Mouse (Mus musculus) ES-CJ7 (cell line): ENCODE measurements around the gene Rps6kb2.
"Not testable (repeated sequence)": the region's sequence is repeated elsewhere in the genome, so short reads cannot be mapped to it uniquely, and the experiment has no call there.

ENCODE experiments used
- DNase-seq: peaks from one replicate; pipeline ENCODE4 v3.0.0; 2011; ENCODE audit warnings: low read depth, low spot score

Gene Rps6kb2

DNA sequence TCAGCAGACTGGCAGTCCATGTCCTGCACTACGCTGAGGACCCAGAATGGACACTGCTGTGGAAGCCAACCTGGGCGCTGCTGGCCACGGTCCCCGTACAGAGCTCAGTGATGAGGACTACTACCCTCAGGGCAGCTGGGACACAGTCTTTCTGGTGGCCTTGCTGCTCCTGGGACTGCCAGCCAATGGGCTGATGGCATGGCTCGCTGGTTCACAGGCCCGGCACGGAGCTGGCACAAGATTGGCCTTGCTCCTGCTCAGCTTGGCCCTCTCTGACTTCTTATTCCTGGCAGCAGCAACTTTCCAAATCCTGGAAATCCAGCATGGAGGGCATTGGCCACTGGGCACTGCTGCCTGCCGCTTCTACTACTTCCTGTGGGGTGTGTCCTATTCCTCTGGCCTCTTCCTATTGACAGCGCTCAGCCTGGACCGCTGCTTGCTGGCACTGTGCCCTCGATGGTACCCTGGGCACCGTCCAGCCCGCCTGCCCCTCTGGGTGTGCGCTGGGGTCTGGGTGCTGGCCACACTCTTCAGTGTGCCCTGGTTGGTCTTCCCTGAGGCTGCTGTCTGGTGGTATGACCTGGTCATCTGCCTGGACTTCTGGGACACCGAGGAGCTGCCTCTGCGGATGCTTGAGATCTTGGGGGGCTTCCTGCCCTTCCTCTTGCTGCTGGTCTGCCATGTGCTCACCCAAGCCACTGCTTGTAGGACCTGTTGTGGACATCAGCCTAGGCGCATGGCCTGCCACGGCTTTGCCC lies 20.6 kb downstream of the Rps6kb2 start:
- DNase-seq, result no peak

DNA sequence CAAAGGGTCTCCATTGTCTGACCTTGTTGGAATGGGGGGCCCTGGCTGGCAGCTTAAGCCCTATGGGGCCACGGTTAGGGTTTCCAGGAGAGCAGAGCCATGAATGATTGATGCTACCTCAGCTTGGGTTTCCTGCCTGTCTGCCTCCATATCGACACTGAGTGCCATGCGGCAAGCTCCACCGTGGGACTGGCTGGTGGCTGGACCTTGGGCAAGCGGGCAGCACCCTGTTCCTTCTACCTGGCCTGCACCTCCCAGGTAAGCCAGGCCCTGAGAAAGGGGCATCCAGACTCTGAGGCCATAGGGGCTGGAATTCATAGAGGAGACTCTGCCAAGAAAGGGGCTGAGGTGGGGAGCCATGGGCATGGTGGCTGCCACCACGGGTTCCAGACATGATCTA lies 23.0 kb downstream of the Rps6kb2 start:
- no peak for DNase-seq

DNA sequence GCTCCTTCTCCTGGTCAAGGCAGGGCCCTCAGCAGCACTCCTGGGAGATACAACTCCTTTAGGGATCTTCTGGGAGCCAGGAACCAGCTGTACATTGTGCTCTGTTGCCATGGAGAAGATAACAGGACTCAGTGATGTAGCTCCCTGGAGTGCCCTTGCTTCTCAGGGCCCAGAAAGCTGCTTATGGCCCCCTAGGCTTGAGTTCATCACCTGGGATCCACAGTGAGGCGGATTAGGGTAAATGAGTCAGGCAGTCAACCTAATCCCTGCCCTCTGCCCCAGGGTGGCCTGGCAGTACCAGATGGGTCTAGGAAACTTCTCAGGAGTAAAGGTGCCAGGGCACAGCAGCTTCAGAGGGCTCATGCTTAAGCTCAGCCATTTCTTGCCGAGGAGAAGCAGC lies 23.7 kb downstream of the Rps6kb2 start, which contains the start of gene Gpr152:
Gpr152 (plus strand) TSS at position 342 of the 400 bp plus-strand sequence.
- no peak for DNase-seq

DNA sequence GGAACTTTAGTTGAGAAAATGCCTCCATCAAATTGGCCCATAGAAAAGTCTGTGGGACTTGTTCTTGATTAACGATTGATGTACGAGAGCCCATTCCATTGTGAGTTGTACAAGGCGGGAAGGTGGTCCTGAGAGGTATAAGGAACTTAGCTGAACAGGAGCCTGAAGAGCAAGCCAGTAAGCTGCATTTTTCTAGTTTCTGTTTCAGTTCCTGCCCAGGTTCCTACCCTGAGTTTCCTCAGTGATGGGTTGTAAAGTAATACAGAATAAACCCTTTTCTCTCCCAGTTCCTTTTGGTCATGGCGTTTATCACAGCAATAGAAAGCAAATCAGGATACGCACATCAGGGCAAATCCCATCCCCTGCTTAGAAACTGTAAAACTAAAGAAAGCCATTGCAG lies 25.2 kb downstream of the Rps6kb2 start:
- no peak for DNase-seq

DNA sequence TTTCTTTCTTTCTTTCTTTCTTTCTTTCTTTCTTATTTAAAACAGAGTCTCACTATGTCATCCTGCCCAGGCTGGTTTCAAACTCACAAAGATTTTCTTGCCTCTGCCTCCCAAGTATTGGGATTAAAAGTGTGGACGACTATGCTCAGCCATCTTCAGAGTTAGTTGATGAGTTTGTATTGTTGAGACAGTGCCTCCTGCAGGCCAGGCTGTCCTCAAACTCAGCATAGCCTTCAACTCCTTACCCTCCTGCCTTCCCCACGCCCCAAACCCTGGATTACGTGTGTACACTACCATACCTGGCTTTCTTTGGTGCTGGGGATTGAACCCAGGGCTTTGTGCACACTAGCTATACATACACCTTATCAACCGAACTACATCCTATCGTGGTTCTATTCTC lies 26.7 kb downstream of the Rps6kb2 start:
- peak; percentile 71 for DNase-seq

DNA sequence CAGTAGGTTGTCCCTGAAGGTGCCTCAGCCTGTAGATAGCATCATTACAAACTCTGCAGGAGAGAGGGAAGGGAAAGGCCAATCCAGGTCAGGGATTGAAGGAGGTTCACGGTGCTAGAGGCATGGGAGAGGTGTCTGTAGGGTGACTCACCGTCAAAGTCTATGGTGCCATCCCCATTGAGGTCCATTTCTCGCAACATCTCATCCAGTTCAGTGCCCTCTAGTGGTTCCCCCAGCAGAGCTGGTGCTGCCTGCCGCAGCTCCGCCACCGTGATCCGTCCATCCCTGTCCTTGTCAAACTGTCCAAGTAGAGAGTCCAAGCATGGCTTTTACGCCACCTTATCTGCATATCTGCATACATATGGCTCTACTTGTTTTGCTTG lies 27.2 kb downstream of the Rps6kb2 start:
- peak; percentile 71 for DNase-seq

DNA sequence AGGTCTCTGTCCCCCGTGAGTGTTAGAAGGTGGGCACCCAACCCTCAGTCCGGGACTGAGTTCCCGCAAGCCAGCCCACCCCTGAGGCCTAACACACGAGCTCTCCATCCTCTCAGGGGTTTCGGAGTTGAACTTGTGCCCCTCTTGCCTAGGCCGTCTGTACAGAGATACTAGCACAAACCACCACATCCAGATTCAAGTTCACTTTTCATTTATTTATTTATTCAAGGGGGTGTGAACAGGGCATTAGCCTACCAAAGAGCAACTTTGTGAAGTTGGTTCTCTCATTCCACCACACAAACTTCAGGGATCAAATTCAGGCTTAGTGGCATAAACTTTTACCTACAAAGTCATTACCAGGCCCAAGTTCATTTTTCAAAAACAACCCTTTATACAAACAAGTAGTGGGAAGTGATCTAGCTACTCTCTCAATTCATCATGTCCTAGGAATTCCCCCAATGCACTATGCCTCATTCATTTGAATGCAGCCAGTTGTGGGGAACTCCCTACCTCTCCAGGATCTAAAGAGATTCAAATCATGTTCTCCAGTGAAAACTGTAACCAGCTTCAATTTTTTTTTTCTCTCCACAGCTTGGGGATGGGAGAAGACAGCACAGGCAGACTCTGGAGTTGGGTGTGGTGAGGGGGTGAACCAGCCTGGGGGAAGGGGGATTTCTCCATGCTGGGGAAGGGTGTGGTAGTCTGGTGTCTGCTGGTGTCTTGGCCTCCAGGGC lies 27.8 kb downstream of the Rps6kb2 start:
- peak; percentile 58 for DNase-seq

DNA sequence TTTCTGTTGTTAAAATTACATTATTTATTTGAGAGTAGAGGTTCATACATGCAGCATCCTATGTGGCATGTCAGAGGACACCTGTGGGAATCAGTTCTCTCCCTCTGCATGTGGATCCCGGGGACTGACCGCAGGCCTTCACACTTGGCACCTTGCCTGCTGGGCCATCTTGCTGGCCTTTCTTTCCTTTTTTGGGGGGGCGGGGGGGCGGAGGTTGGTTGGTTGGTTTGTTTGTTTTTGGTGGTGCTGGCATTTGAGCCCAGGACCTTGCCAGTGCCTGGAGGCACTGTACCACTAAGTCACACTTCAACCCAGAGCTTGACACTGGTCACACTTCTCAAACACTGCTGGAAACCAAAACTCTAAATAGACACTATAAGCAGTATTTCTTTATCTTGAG lies 28.8 kb downstream of the Rps6kb2 start:
- no peak for DNase-seq

DNA sequence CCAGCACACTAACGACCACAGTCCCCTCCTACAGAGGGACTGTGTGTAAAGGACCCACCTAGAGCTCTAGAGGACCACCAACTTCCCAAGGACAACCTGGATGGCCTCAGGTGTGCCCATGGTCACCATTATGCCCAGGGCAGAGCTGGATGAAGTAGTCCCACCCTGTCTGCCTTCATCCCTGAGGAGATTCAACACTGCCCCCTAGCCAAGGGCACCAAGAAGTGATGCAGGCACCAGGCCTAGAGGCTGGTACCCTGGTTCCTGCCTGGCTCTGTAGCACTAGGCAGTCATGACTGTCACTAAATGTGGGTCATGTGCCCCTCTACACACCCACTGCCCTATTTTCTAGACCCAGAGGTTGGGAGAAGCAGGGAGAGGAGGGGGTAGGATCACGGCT lies 31.4 kb downstream of the Rps6kb2 start:
- no peak for DNase-seq

DNA sequence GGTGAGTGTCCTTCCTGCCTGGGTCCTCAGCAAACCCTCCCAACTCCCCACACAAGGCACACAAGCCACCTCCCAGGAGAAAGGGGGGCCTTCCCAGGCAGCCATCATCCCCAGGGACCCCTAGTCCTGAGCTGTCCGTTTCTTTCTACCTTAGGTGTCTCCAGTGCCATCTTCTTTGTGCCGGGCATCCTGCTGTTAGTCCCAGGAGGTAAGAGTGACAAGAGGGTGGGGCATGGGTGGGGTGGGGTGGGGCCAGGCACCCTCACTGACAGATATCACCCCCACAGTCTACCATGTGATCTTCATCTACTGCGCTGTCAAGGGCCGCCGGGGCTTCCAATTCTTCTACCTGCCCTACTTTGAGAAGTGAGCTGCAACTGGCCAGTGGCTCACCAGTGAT lies 32.1 kb downstream of the Rps6kb2 start:
- DNase-seq, result no peak

DNA sequence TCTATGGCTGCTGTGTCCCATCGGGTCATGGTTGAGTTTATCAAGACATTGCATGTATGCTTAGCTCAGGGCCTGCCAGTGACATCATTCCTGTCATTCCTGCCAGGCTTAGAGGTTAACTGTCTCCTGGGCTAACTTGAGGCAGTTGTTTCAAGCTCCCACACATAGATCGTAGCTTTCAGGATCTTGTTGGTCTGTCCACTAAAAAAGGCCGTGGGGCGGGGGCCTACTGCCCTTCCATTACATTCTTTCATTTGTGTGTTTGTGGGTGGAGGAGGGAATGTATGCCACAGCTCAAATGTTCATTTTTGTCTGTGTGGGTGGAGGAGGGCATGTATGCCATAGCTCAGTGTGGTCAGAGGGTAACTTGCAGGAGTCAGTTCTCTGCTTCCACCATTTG lies 33.0 kb downstream of the Rps6kb2 start:
- no peak for DNase-seq

DNA sequence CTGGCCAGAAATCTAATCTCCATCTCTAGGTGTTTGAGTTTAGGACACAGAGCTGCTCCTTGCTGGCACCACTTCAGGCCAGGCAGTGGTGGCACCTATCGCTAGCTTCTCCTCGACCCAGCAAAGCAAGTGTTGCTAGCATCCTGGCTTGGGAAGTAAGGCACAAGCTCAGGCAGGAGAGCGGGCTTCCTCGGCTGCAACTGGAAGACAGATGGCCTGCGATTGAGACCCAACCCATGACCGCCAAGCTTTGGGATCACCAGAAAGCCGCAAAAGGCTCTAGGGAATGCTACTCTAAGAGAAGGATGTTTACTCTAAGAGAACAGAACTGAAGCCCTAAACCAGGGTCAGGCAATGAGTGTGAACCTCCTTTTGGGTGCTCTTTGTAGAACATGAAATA lies 33.7 kb downstream of the Rps6kb2 start:
- DNase-seq, result no peak

DNA sequence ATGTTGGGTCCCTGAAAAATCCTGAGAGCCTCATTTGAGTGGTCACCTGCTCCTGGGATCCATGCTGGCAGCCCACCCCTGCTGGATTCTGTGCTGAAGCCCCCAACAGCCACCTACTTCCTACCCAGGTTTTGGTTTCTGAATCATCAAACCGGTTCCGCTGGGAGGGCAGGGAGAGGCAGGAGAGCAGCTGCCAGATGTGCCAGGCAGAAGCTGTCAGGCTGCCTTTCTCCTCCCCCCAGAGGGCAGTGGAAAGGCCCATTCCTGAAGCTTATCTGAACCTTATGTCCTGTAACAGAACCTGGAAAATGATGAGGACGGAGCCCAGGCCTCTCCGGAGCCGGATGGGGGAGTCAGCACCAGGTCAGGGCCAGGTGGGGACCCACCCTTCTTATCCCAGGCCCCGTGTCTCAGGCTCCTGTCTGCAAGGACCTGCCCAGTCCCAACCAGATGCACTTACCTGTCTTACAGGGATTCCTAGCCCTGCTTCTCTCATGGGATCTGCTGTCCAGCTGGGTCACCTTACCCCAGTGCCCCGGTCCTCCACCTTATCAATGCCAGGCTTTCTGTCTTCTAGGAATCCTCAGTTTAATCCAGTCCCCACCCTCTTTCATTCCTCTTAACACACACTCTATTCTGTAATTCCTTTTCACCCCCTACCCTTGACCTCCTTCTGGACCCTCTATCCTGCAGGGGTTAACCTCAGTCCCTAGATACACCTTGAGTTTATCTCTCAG lies 36.2 kb downstream of the Rps6kb2 start:
- DNase-seq, result no peak

DNA sequence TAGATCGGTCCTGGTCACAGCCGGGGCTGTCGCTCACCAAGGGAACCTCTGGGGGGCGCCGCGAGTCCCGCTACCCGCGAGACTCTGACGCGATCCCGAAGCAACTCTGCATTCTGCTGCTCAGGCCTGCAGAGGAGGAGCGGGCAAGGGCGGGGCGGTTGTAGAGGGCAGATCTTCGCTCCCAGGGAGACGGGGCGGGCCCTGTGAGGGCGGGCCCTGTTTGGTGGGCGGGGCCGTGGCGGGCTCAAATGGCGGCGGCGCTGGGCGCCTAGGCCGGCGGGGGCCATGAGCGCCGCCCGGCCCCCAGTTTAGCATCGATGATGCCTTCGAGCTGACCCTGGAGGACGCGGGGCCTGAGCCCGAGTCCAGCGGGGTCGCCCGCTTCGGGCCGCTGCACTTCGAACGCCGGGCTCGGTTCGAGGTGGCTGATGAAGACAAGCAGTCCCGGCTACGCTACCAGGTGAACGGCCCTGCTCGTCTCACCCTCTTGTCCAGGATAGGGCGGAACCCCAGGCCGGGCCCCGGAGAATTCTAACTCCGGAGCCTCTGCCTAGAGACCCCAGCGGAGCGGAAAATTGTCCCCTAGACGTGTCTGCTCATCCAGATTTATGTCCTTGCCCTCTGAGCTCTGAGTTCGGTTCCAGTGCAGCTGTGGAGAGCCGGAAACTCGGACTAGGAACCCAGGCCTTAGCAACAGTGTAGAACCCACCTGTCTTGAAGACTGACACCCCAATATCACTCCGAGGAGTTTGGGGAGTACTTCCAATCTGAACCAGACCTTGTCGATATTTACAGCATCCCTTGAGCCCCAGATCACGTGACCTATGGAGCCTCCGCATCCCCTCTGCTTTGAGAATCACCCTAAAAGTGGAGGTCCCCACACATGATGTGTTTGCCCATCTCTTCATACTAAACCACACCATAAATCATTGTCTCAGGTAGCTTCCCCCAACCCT lies 37.1 kb downstream of the Rps6kb2 start, which contains the start of gene Aip:
Aip (minus strand) TSS at position 118 of the 956 bp plus-strand sequence.
- peak; percentile 98 for DNase-seq

DNA sequence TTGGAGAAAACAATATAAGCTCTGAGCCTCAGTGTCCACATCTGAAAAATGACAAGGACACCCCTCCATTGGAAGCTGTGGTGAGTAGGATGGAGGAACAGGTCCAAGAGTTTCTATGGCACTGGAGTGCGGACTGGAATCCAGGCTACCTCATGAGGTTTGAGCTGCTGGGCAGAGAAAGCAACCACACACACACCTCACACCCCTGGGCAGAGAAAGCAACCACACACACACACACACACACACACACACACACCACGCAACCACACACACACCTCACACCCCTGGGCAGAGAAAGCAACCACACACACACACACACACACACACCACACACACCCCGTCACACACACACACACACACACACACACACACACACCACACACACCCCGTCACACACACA lies 37.9 kb downstream of the Rps6kb2 start:
- DNase-seq, result not testable (repeated sequence)

DNA sequence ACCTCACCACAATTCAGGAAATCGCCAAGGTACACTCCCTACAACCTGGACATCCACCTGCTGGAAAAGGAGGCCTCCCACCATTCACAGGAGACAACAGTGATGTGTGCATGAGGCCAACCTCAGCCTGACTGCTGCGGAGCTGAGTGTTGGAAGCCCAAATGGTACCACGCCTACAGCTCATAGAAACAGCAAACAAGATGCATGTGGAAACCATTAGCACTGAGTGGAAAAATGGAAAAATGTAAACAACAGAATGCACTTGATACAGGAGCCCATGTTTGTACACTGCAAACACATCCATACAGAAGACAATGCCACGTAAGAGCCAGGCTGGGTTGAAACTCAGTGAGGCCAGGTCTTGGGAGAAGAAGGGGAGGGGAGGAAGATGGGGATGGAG lies 38.7 kb downstream of the Rps6kb2 start:
- no peak for DNase-seq

DNA sequence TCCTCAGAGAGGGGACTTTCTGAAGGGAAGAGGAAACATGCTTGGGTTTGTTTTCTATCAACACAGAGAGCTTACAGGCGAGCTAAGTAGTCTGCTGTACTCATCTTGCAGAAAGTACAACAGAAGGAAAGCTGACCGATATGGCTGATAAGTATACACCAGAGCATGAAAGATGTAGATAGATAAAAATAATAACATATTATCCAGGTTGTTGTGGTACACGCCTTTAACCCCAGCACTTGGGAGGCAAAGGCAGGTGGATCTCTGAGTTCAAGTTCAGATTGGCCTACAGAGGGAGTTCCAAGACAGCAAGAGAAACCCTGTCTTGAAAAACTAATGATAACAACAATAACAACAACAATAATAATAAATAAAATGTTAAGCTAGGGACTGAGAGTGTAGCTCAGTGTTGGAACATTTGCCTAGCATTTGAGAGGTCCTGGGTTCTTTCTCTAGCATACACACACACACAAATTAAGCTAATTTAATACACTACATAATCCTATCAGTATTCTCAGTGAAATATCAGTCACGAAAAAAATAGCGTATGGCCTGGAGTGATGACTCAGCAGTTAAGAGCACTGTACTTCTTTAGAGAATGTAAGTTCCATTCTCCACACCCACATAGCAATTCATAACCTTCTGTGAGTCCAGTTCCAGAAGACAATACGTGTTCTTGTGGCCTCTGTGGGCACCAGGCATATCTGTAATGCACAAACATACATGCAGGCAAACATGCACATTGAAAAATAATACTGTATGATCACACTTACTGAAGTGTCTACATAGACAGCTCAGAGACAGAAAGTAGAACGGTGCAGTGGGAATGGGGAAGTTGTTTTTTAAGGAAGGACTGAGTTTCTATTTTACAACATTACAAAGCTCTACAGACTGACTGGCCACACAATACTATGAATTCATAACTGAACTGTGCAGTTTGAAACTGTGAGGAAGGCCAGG lies 40.5 kb downstream of the Rps6kb2 start:
- no peak for DNase-seq

DNA sequence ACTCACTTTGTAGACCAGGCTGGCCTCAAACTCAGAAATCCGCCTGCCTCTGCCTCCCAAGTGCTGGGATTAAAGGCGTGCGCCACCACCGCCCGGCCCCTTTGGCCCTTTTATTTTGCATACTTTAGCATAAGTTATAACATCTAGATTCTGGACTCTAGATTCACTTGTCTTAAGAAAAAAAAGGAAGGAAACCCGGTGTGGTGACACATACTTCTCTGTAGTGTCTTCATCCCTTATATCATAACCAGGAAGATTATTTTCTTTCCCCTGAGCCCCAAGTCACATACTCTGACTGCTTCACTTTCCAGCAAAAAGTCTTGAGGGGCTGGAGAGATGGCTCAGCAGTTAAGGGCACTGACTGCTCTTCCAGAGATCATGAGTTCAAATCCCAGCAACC lies 41.3 kb downstream of the Rps6kb2 start:
- not testable (repeated sequence) for DNase-seq

DNA sequence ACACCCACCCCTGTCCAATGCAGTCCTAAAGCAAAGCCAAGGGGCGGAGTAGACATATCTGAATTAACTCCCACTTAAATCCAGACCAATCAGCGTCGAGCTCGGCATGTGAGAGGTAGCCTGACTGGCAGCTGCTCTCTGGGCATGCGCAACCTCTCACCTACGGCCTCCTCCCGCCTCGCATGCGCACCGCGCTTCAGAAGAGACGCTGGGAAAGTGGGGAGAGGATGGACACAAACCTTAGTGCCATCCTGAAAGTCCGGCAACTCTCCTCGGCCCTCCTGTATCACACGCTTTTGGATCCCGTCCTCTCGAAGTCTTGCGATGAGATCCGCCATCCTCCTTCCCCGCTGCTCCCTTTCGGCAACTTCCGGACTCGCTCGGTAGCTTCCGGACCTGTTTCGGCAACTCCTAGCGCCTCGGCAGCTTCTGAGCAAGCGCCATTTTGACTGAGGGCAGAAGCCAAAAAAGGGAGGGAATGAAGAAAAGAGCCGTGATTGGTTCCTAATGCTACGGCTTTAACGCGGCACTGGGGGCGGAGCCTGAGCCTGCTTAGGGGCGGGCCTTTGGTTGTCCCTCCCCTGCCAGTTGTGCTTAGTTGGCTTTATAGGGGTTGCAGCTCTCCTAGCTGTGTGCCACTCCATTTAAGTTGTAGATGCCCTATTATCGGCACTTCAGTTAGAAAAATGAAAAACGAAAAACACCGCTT lies 41.9 kb downstream of the Rps6kb2 start:
- peak; percentile 98 for DNase-seq
